Mouse (Mus musculus) forebrain, embryonic 15.5 days (tissue): ENCODE measurements around the gene C1qtnf2. TPM values are rescaled to one million over a fixed set of nuclear protein-coding genes. Genes with fewer than 3 reads are reported as not detected.
A peak's percentile ranks its signal among the peaks of the same experiment; 100 is the strongest.

Experiments
- ATAC-seq: fragments of 200-750 bp; cut with Nextera tagmentation; replicated peaks from 2 replicates; pipeline ENCODE4 v1.8.0; 2017; ENCODE audit warnings: mild to moderate bottlenecking, moderate TSS enrichment, moderate library complexity
- H3K27ac ChIP-seq: fragments of 300-500 bp; sonication (generic); replicated peaks from 2 replicates; pipeline ENCODE4 v1.5.1; 2015; ENCODE audit warnings: mild to moderate bottlenecking, inconsistent platforms
- H3K27me3 ChIP-seq: fragments of 300-500 bp; sonication (generic); 2 replicates; pipeline ENCODE4 v1.6.1; 2015; ENCODE audit warnings: inconsistent platforms
- H3K36me3 ChIP-seq: fragments of 300-500 bp; sonication (generic); 2 replicates; pipeline ENCODE4 v1.6.1; 2015; ENCODE audit warnings: mild to moderate bottlenecking, inconsistent platforms
- H3K4me1 ChIP-seq: fragments of 300-500 bp; sonication (generic); 2 replicates; pipeline ENCODE4 v1.6.1; 2015; ENCODE audit warnings: inconsistent platforms
- H3K4me2 ChIP-seq: fragments of 300-500 bp; sonication (generic); replicated peaks from 2 replicates; pipeline ENCODE4 v1.6.1; 2015; ENCODE audit warnings: mild to moderate bottlenecking, inconsistent platforms
- H3K4me3 ChIP-seq: fragments of 300-500 bp; sonication (generic); 2 replicates; pipeline ENCODE4 v1.5.1; 2015; ENCODE audit warnings: mild to moderate bottlenecking, inconsistent platforms
- H3K9ac ChIP-seq: fragments of 300-500 bp; sonication (generic); replicated peaks from 2 replicates; pipeline ENCODE4 v1.6.1; 2015; ENCODE audit warnings: mild to moderate bottlenecking, inconsistent platforms
- H3K9me3 ChIP-seq: fragments of 300-500 bp; sonication (generic); 2 replicates; pipeline ENCODE4 v1.6.1; 2016; ENCODE audit warnings: inconsistent platforms
- WGBS: fragments of 180-500 bp; shearing (Covaris S2); methylation state at CpG from one replicate; pipeline ENCODE4 v1.1.7; 2015; ENCODE audit warnings: mixed read lengths; 5-methylcytosine and 5-hydroxymethylcytosine counted together
- polyA plus RNA-seq: library from polyadenylated mRNA; unstranded; fragments of >200 nt; fragmentation: Nextera tagmentation; extraction: Ambion mirVana; gene quantifications from 2 replicates; pipeline ENCODE4 v1.2.1, GENCODE M21; 2015

C1qtnf2 gene
- polyA plus RNA-seq: 5.3 and 5.4 TPM in 2 replicates

DNA sequence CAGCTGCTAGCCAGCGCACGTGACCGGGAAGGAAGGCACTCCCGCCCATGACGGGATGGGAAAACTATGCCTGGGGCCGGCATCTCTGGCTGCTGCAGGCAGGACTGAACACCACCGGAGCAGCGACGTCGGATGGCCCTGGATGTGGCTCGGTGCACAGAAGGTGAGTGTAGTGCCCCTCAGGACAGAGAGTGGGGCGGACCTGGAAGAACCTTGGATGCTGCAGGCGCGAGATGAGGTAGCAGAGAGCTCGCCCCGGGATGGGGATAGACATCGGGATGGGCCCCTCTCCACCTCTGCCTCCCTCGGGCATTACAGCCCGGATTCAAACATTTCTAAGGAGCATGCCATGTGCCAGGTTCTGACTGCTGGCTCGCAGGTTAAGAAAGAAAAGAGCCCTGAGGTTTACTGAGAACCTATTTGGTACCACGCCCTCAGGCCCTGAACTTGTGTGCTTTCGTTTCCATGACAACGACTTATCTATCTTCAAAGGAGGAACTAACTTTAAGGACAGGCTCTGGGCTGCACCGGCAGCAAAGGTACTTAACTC lies at the start of gene C1qtnf2:
Gene C1qtnf2, plus strand, starts transcription at position 52 of the 550 bp plus-strand sequence.
- H3K4me2 ChIP-seq: peak within 1 kb of the TSS; percentile 66
- peak within 1 kb of the TSS; percentile 47 for H3K9ac ChIP-seq
- peaks cover 8% of the 10 kb centered on the region for H3K4me1 ChIP-seq
- peak within 1 kb of the TSS; percentile 40 for H3K4me3 ChIP-seq
- no peak within 1 kb of the TSS for H3K27ac ChIP-seq
- peak; percentile 74 for ATAC-seq
- H3K27me3 ChIP-seq: no peaks in the 10 kb centered on the region
- no peaks in the 10 kb centered on the region for H3K36me3 ChIP-seq
- WGBS: 2% methylated on average over 24 of the region's 24 CpGs
- no peaks in the 10 kb centered on the region for H3K9me3 ChIP-seq

DNA sequence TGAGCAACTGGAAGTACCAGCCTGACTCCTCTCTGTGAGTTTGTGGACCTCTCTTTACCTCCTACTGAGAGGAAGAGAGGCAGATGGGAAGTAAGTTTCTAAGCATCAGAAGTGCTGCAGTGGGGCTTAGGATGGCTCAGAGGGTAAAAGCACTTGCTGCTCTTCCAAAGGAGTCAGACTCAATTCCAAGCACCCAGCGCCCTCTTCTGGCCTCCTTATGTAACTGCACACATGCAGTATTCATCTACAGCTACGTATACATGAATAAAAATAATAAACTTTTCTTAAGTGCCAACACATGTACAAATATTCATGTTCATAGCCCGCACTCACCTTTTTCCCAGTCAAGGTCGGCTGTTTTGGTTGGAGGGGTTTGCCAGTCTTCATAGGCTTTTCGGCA lies 49.7 kb upstream of the C1qtnf2 start:
- no peak for ATAC-seq
- WGBS: 80% methylated on average over 5 of the region's 5 CpGs
- H3K9ac ChIP-seq: no peak overlapping the region

DNA sequence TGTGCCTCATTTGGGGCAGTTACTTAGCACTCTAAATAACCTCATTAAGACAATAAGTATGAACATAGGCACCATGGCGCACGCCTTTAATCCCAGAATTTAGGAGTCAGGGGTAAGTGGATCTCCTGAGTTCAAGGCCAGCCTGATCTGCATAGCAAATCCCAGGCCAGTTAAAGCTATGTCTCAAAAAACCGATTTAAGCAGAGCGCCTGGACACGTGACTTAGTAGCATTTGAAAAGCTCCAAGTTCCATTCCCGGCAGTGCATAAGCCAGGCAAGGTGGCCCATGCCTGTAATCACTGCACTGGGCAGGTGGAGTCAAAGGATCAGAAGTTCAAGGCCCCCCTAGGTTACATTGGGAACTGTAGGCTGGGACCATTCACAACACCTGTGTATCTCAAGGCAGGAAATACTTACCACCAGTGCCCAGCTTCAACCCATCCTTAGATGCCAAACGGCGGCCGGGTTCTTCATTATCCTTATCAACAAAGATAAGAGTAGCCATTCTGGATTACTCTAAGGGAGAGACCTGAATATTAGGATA lies 48.8 kb upstream of the C1qtnf2 start:
- H3K4me3 ChIP-seq: no peak overlapping the region
- 89% methylated on average over 9 of the region's 9 CpGs for WGBS
- H3K36me3 ChIP-seq: no peaks in the 10 kb centered on the region
- no peak overlapping the region for H3K27ac ChIP-seq
- H3K9me3 ChIP-seq: no peaks in the 10 kb centered on the region
- H3K9ac ChIP-seq: no peak overlapping the region
- peak; percentile 29; the same call in 1 of the 2 replicates for ATAC-seq
- H3K27me3 ChIP-seq: no peaks in the 10 kb centered on the region
- H3K4me1 ChIP-seq: peaks cover 7% of the 10 kb centered on the region; the same call in 1 of the 2 replicates
- peak overlapping the region; percentile 63 for H3K4me2 ChIP-seq

More for the DNA sequence above, 49.7 kb upstream of the C1qtnf2 start:
- no peaks in the 10 kb centered on the region for H3K27me3 ChIP-seq
- peaks cover 7% of the 10 kb centered on the region; the same call in 1 of the 2 replicates for H3K4me1 ChIP-seq
- no peak overlapping the region for H3K27ac ChIP-seq
- no peak overlapping the region for H3K4me3 ChIP-seq
- H3K4me2 ChIP-seq: no peak overlapping the region
- no peaks in the 10 kb centered on the region for H3K36me3 ChIP-seq
- no peaks in the 10 kb centered on the region for H3K9me3 ChIP-seq

DNA sequence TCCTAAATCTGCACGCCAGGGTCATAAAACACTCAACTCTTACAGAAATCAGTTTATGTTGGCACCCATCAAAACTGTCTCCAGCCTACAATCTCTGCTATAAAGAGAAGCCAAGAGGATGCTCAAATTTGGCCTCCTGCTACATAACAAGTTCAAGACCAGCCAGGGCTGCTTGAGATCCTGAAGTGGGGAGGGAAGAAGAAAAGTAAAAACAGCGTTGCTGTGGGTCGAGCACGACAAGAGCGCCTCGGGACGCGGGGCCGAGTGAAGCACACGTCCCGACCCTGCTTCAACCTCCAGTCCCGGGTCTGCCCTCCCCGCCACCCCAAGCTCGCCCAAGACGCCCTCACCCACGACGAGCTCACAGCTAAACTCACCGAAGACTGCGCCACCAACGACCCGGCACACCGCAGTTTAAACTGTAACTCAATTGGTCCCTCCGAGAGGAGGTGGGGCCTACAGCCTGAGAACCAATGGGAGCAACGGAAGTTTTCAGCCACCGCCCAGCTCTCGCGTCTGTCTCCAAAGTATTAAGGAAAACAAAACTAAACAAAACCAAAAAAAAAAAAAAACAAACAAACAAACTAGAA lies 48.2 kb upstream of the C1qtnf2 start, which contains the start of gene Pttg1:
Gene Pttg1, minus strand, starts transcription at position 428 of the 590 bp plus-strand sequence.
- Histone ChIP-seq H3K9ac (peak within 1 kb of the TSS; percentile 53), H3K4me3 (peak within 1 kb of the TSS; percentile 52), H3K4me1 (peaks cover 7% of the 10 kb centered on the region; the same call in 1 of the 2 replicates), H3K27me3 (no peaks in the 10 kb centered on the region), H3K27ac (no peak within 1 kb of the TSS), H3K9me3 (no peaks in the 10 kb centered on the region), H3K36me3 (no peaks in the 10 kb centered on the region), H3K4me2 (peak within 1 kb of the TSS; percentile 63)
- ATAC-seq: peak; percentile 98
- WGBS: 4% methylated on average over 27 of the region's 27 CpGs

DNA sequence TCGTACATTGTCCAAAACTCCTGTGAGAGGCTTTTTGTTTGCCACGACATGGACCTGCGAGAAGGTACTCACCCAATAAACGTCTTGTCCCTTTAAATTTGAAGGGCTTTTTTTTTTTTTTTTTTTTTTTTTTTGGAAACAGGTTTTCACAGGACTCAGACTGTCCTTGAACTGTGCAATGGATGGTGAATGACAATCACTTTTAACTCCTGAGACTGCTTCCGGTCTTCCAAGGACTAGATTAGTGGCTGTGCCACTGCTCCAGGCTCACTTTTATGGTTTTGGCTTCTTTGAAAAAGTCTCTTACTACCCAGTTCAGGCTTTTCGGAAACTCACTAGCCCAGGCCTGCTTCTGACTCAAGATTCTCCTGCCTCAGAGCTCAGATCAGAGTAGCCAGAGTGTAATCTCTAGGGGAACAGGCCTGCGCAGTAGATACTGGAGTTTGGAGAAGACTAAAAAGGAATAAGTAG lies 47.6 kb upstream of the C1qtnf2 start:
- H3K4me2 ChIP-seq: peak overlapping the region; percentile 63
- H3K9me3 ChIP-seq: no peaks in the 10 kb centered on the region
- no peaks in the 10 kb centered on the region for H3K36me3 ChIP-seq
- peaks cover 7% of the 10 kb centered on the region; the same call in 1 of the 2 replicates for H3K4me1 ChIP-seq
- WGBS: 20% methylated on average over 7 of the region's 7 CpGs
- H3K27me3 ChIP-seq: no peaks in the 10 kb centered on the region
- no peak overlapping the region for H3K27ac ChIP-seq
- no peak overlapping the region for H3K9ac ChIP-seq
- peak overlapping the region; percentile 52 for H3K4me3 ChIP-seq
- peak; percentile 24 for ATAC-seq

DNA sequence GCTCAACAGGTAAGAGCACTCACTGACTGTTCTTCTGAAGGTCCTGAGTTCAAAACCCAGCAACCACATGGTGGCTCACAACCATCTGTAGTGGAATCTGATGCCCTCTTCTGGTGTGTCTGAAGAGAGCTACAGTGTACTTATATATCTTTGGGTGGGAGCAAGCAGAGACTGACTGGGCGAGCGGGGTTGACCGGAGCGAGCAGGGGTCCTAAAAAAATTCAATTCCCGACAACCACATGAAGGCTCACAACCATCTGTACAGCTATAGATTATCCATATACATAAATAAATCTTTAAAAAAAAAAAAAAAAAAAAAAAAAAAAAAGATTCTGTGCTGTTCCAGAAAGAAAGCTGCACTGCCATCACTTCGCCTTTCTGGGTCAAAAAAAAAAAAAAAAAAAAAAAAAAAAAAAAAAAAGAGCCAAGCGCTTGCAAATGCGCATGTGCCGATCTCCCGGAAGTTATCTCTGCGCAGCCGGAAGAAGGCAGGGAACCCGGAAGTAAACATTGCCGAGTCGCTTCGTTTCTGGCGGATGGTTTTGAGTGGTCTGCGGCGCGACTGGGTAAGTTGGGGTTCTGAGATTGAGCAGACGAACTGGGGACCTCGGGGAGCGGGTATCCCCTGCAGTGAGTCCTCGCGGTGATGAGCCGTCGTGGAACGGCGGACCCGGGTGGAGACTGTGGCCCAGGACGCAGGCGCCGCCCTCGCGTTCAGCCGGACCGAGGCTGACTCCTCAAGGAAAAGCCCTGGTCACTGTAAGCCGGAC lies 40.6 kb upstream of the C1qtnf2 start, which contains the start of gene Slu7:
Gene Slu7, plus strand, starts transcription at position 491 of the 770 bp plus-strand sequence.
- no peaks in the 10 kb centered on the region for H3K27me3 ChIP-seq
- H3K36me3 ChIP-seq: peaks cover 14% of the 10 kb centered on the region
- H3K9me3 ChIP-seq: no peaks in the 10 kb centered on the region
- peak within 1 kb of the TSS; percentile 59 for H3K4me2 ChIP-seq
- 8% methylated on average over 38 of the region's 38 CpGs for WGBS
- peak within 1 kb of the TSS; percentile 71 for H3K27ac ChIP-seq
- H3K9ac ChIP-seq: peak within 1 kb of the TSS; percentile 79
- ATAC-seq: peak; percentile 89
- H3K4me3 ChIP-seq: peak within 1 kb of the TSS; percentile 98
- H3K4me1 ChIP-seq: peaks cover 12% of the 10 kb centered on the region

DNA sequence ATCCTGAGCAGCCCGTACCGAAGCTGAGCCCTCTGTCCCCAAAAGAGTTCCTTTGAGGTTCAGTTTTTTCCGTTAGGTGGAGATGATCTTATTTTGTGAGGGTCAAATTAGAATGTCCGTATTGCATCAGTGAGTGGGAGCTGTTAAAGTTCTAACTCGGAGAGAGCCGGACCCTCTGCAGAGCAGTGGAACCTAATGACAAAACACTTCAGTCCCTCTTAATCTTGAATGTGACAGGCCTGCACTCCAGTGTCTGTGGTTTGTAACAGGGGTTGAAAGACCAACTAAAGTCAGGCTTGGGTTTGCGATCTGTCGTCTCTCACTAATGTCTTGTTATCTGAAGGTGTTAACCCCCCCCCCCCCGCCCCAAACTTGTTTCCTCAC lies 40.1 kb upstream of the C1qtnf2 start:
- H3K27me3 ChIP-seq: no peaks in the 10 kb centered on the region
- H3K36me3 ChIP-seq: peaks cover 20% of the 10 kb centered on the region
- ATAC-seq: peak; percentile 55
- H3K9ac ChIP-seq: peak overlapping the region; percentile 79
- no peaks in the 10 kb centered on the region for H3K9me3 ChIP-seq
- WGBS: 8% methylated on average over 9 of the region's 9 CpGs
- peak overlapping the region; percentile 98 for H3K4me3 ChIP-seq
- H3K27ac ChIP-seq: peak overlapping the region; percentile 71
- peaks cover 12% of the 10 kb centered on the region for H3K4me1 ChIP-seq
- peak overlapping the region; percentile 59 for H3K4me2 ChIP-seq

DNA sequence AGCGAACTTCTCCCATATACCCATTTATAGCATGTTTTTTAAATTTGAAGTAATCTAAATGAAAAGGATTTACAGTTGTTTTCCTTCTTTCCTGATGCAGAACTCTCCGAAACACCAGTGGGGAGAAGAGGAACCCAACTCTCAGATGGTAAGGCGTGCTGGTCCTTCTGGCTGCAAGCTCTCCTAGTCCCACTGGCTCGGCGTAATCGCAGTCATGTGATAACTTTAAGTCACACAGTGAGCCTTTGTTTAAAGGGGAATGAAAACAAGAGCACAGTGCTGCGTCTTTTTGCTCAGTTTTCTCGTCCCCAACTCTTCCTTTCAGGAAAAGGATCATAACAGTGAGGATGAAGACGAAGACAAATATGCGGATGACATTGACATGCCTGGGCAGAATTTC lies 33.0 kb upstream of the C1qtnf2 start:
- Histone ChIP-seq H3K4me2 (no peak overlapping the region), H3K4me3 (no peak overlapping the region), H3K27ac (no peak overlapping the region), H3K27me3 (no peaks in the 10 kb centered on the region), H3K9me3 (no peaks in the 10 kb centered on the region), H3K4me1 (no peaks in the 10 kb centered on the region), H3K9ac (no peak overlapping the region), H3K36me3 (peaks cover 90% of the 10 kb centered on the region)
- no peak for ATAC-seq
- WGBS: 96% methylated on average over 10 of the region's 10 CpGs

DNA sequence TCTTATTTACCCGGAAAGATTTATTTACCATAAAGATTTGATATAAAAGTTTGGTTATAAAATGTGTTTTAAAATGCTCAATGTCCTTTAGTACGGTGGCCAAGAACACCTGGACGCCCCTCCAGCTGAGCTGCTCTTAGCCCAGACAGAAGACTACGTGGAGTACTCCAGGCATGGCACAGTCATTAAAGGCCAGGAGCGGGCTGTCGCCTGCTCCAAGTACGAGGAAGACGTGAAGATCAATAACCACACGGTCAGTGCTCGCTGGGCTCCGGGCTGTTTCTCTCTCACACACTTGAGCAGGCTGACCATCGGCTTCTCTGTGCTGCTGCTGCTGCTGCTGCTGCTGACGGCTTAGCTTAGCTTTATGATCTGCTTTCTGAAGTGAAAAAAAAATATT lies 30.9 kb upstream of the C1qtnf2 start:
- 95% methylated on average over 13 of the region's 13 CpGs for WGBS
- no peak overlapping the region for H3K27ac ChIP-seq
- ATAC-seq: no peak

DNA sequence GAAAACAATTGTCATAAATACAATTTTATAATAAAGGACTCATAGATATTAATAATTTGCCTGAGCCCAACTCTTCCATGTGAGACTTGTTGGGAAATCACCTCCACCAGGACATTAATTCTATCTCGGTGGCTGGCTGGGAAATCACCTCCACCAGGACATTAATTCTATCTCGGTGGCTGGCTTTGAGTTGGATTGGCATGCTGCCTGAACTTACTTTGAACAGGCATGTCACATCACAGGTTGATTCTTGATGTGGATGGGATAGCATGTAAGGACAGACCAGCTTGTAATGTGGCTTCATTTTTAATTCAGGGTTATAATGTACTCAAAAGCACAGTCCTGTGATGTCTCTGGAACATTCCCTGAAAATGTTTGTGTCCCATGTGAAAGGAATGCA lies 24.2 kb upstream of the C1qtnf2 start:
- Histone ChIP-seq H3K27me3 (no peaks in the 10 kb centered on the region), H3K4me3 (no peak overlapping the region), H3K4me2 (no peak overlapping the region), H3K9ac (no peak overlapping the region), H3K9me3 (no peaks in the 10 kb centered on the region), H3K27ac (no peak overlapping the region), H3K4me1 (no peaks in the 10 kb centered on the region), H3K36me3 (peaks cover 31% of the 10 kb centered on the region)
- ATAC-seq: no peak
- 84% methylated on average over 2 of the region's 2 CpGs for WGBS

More for the DNA sequence above, 30.9 kb upstream of the C1qtnf2 start:
- Histone ChIP-seq H3K27me3 (no peaks in the 10 kb centered on the region), H3K9me3 (no peaks in the 10 kb centered on the region), H3K4me3 (no peak overlapping the region), H3K4me1 (no peaks in the 10 kb centered on the region), H3K4me2 (no peak overlapping the region), H3K9ac (no peak overlapping the region), H3K36me3 (peaks cover 97% of the 10 kb centered on the region)

DNA sequence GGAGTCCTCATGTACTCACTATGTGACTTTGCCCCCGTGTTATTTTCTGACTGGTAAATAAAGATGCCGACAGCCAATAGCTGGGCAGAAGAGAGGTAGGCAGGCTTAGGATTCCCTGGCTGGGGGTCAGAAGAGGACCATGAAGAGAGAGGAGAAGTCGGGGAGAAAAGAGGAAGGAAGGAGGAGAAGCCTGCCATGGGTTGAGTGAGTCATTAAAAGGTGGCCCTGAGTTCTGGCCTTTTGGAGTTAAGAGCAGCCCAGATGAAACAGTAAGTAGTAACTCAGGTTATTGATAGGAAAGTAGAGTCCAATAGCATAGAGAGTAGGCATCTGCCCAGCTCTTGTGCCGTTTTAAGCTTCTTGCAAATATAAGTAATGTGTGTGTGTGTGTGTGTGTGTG lies 22.8 kb upstream of the C1qtnf2 start:
- H3K36me3 ChIP-seq: peaks cover 17% of the 10 kb centered on the region
- H3K27ac ChIP-seq: no peak overlapping the region
- H3K4me3 ChIP-seq: no peak overlapping the region
- 69% methylated on average over 4 of the region's 4 CpGs for WGBS
- H3K27me3 ChIP-seq: no peaks in the 10 kb centered on the region
- no peak for ATAC-seq
- H3K4me2 ChIP-seq: no peak overlapping the region
- no peaks in the 10 kb centered on the region for H3K9me3 ChIP-seq
- no peaks in the 10 kb centered on the region for H3K4me1 ChIP-seq
- H3K9ac ChIP-seq: no peak overlapping the region

DNA sequence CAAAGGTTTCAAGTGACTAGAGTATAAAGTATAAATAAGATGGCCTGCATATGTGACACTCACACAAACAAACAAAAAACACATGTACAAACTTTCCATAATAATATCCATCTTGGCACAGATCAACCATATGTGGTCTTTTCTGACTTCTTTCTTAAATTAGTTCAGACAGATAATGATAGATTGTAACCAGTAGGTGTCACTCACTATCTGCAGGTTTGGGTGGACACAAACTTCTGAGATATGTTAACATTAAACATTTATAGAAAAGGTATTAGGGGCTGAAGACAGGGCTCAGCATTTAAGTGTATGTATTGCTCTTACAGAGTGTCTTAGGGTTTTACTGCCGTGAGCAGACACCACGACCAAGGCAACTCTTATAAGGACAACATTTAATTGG lies 21.8 kb upstream of the C1qtnf2 start:
- no peak overlapping the region for H3K4me3 ChIP-seq
- H3K27me3 ChIP-seq: no peaks in the 10 kb centered on the region
- no peaks in the 10 kb centered on the region for H3K4me1 ChIP-seq
- ATAC-seq: no peak
- H3K9ac ChIP-seq: no peak overlapping the region
- H3K36me3 ChIP-seq: peaks cover 7% of the 10 kb centered on the region
- WGBS: 82% methylated on average over 2 of the region's 2 CpGs
- H3K4me2 ChIP-seq: no peak overlapping the region
- no peaks in the 10 kb centered on the region for H3K9me3 ChIP-seq
- H3K27ac ChIP-seq: no peak overlapping the region
